Mouse (Mus musculus): ENCODE measurements around the gene Sat2. TPM values are rescaled to one million over a fixed set of nuclear protein-coding genes. Genes with fewer than 3 reads are reported as not detected.

Gene Sat2
- polyA plus RNA-seq, 1 experiment, result 3.8 TPM

- TF ChIP-seq FOSL1 (IDR thresholded peaks at IDR 0.05; ENCODE audit: insufficient read depth, low read length, poor library complexity, severe bottlenecking), result no peak
- TF ChIP-seq MYOG (IDR thresholded peaks at IDR 0.05; ENCODE audit: control insufficient read depth, extremely low read depth, insufficient read length), result no peak
- TF ChIP-seq MYOD1 (IDR thresholded peaks at IDR 0.05; ENCODE audit: control insufficient read depth, insufficient read length, low read depth), result no peak
- TF ChIP-seq USF1 (IDR thresholded peaks at IDR 0.05; ENCODE audit: low read depth), result no peak
- TF ChIP-seq MAX (IDR thresholded peaks at IDR 0.05), result no peak
- no peak for TF ChIP-seq CEBPB (IDR thresholded peaks at IDR 0.05; ENCODE audit: low read depth)
- no peak for TF ChIP-seq CTCF (IDR thresholded peaks at IDR 0.05; ENCODE audit: control insufficient read depth, insufficient read depth, insufficient read length)
- H3K79me3 ChIP-seq (ENCODE audit: low read depth), result peaks cover 20% of the 10 kb centered on the region
- peaks cover 33% of the 10 kb centered on the region for H3K79me2 ChIP-seq (ENCODE audit: control insufficient read depth, insufficient read depth)
- peak overlapping the region; percentile 65 for H3ac ChIP-seq (ENCODE audit: control insufficient read depth, insufficient read length, low read depth)
- peak overlapping the region; percentile 43 for H3K4me3 ChIP-seq (ENCODE audit: insufficient read depth, poor library complexity, severe bottlenecking)
- no peaks in the 10 kb centered on the region for H3K27me3 ChIP-seq (ENCODE audit: control insufficient read depth, insufficient read depth, insufficient read length)
- peaks cover 48% of the 10 kb centered on the region for H3K36me3 ChIP-seq (ENCODE audit: control insufficient read depth, insufficient read depth)
Observed at GRCm38 (mm10) chr11:69662967-69663671, 41.3 kb downstream of the Sat2 start.

DNA sequence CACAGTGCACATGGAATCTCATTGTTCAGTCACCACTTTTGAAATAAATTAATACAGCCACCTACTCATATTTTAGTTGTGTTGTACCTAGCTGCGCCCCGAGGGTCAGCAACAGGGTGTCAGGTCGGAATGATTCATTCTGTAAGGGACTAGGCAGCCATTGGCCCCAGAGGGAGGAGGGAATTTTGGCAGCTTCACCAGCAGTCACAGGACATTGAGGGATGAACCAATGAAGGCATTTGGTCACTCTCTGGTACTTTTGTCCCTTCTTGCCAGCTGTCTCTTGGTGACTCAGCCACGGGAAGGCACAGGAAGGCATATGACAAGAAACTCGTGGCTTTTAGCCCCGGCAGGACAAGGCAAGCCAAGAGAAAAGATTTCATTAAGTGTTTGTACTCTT, 42.0 kb downstream of the Sat2 start:
- Histone ChIP-seq H3K27me3 (ENCODE audit: control insufficient read depth, insufficient read depth, insufficient read length) (no peaks in the 10 kb centered on the region), H3K79me2 (ENCODE audit: control insufficient read depth, insufficient read depth) (peaks cover 39% of the 10 kb centered on the region), H3ac (ENCODE audit: control insufficient read depth, insufficient read length, low read depth) (no peak overlapping the region), H3K36me3 (ENCODE audit: control insufficient read depth, insufficient read depth) (peaks cover 51% of the 10 kb centered on the region), H3K4me3 (ENCODE audit: insufficient read depth, poor library complexity, severe bottlenecking) (no peak overlapping the region), H3K79me3 (ENCODE audit: low read depth) (peaks cover 26% of the 10 kb centered on the region)
- TF ChIP-seq MYOD1 (IDR thresholded peaks at IDR 0.05; ENCODE audit: control insufficient read depth, insufficient read length, low read depth) (no peak), CEBPB (IDR thresholded peaks at IDR 0.05; ENCODE audit: low read depth) (no peak), CTCF (IDR thresholded peaks at IDR 0.05; ENCODE audit: control insufficient read depth, insufficient read depth, insufficient read length) (no peak), USF1 (IDR thresholded peaks at IDR 0.05; ENCODE audit: low read depth) (no peak), MYOG (IDR thresholded peaks at IDR 0.05; ENCODE audit: control insufficient read depth, extremely low read depth, insufficient read length) (no peak), FOSL1 (IDR thresholded peaks at IDR 0.05; ENCODE audit: insufficient read depth, low read length, poor library complexity, severe bottlenecking) (no peak), MAX (IDR thresholded peaks at IDR 0.05) (no peak)

GRCm38 (mm10) chr11:69664841-69665240, 43.0 kb downstream of the Sat2 start:
- H3K36me3 ChIP-seq (ENCODE audit: control insufficient read depth, insufficient read depth), result peaks cover 56% of the 10 kb centered on the region
- H3K4me3 ChIP-seq (ENCODE audit: insufficient read depth, poor library complexity, severe bottlenecking), result no peak overlapping the region
- H3ac ChIP-seq (ENCODE audit: control insufficient read depth, insufficient read length, low read depth), result no peak overlapping the region
- H3K27me3 ChIP-seq (ENCODE audit: control insufficient read depth, insufficient read depth, insufficient read length), result no peaks in the 10 kb centered on the region
- H3K79me3 ChIP-seq (ENCODE audit: low read depth), result peaks cover 36% of the 10 kb centered on the region
- TF ChIP-seq MAX (IDR thresholded peaks at IDR 0.05) (no peak), MYOG (IDR thresholded peaks at IDR 0.05; ENCODE audit: control insufficient read depth, extremely low read depth, insufficient read length) (no peak), CEBPB (IDR thresholded peaks at IDR 0.05; ENCODE audit: low read depth) (no peak), CTCF (IDR thresholded peaks at IDR 0.05; ENCODE audit: control insufficient read depth, insufficient read depth, insufficient read length) (no peak), USF1 (IDR thresholded peaks at IDR 0.05; ENCODE audit: low read depth) (no peak), MYOD1 (IDR thresholded peaks at IDR 0.05; ENCODE audit: control insufficient read depth, insufficient read length, low read depth) (no peak), FOSL1 (IDR thresholded peaks at IDR 0.05; ENCODE audit: insufficient read depth, low read length, poor library complexity, severe bottlenecking) (no peak)
- H3K79me2 ChIP-seq (ENCODE audit: control insufficient read depth, insufficient read depth), result peaks cover 47% of the 10 kb centered on the region

GRCm38 (mm10) chr11:69665457-69665960, 43.7 kb downstream of the Sat2 start:
- peaks cover 56% of the 10 kb centered on the region for H3K36me3 ChIP-seq (ENCODE audit: control insufficient read depth, insufficient read depth)
- peaks cover 47% of the 10 kb centered on the region for H3K79me2 ChIP-seq (ENCODE audit: control insufficient read depth, insufficient read depth)
- no peak overlapping the region for H3K4me3 ChIP-seq (ENCODE audit: insufficient read depth, poor library complexity, severe bottlenecking)
- peaks cover 40% of the 10 kb centered on the region for H3K79me3 ChIP-seq (ENCODE audit: low read depth)
- TF ChIP-seq USF1 (IDR thresholded peaks at IDR 0.05; ENCODE audit: low read depth), result no peak
- TF ChIP-seq CTCF (IDR thresholded peaks at IDR 0.05; ENCODE audit: control insufficient read depth, insufficient read depth, insufficient read length), result no peak
- no peak for TF ChIP-seq CEBPB (IDR thresholded peaks at IDR 0.05; ENCODE audit: low read depth)
- no peak overlapping the region for H3ac ChIP-seq (ENCODE audit: control insufficient read depth, insufficient read length, low read depth)
- H3K27me3 ChIP-seq (ENCODE audit: control insufficient read depth, insufficient read depth, insufficient read length), result no peaks in the 10 kb centered on the region

DNA sequence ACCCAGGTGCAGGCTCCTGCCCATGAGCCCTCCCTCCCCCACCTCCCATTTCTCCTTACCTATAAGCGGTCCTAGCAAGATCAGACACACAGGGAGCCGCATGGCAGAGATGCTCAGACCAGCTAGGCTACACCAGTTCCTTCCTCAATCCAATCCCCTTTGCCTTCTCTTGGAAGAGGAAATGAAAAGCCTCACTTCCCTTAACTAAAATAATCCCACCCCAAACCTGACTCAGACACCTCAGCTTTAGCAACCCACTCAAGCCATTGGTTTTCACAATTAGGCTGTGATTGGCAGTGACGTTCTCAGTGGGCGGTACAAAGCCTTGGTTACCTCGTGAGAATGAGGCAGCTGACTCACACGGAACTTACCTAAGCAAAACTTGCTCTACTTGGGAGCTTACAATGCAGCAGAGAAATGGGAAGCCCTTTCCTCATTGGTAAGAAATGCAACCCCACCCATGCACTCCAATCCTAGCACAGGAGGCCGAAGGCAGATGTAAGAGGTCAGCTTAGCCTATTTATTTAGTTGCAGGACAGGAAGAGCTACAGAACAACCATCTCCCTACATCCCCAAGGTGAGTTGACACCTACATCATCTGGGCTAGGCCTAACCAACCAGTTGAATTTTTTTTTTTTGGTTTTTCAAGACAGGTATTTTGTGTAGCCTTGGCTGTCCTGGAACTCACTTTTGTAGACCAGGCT, 44.3 kb downstream of the Sat2 start, which contains the start of gene Cd68:
TSS of gene Cd68 (minus strand) at position 193 of the 704 bp plus-strand sequence.
- no peak within 1 kb of the TSS for H3K4me3 ChIP-seq (ENCODE audit: insufficient read depth, poor library complexity, severe bottlenecking)
- no peak within 1 kb of the TSS for H3ac ChIP-seq (ENCODE audit: control insufficient read depth, insufficient read length, low read depth)
- H3K79me2 ChIP-seq (ENCODE audit: control insufficient read depth, insufficient read depth), result peaks cover 47% of the 10 kb centered on the region
- H3K36me3 ChIP-seq (ENCODE audit: control insufficient read depth, insufficient read depth), result peaks cover 62% of the 10 kb centered on the region
- H3K27me3 ChIP-seq (ENCODE audit: control insufficient read depth, insufficient read depth, insufficient read length), result no peaks in the 10 kb centered on the region
- peaks cover 41% of the 10 kb centered on the region for H3K79me3 ChIP-seq (ENCODE audit: low read depth)
- TF ChIP-seq MAX (IDR thresholded peaks at IDR 0.05) (peak; percentile 12), MYOD1 (IDR thresholded peaks at IDR 0.05; ENCODE audit: control insufficient read depth, insufficient read length, low read depth) (no peak), USF1 (IDR thresholded peaks at IDR 0.05; ENCODE audit: low read depth) (no peak), FOSL1 (IDR thresholded peaks at IDR 0.05; ENCODE audit: insufficient read depth, low read length, poor library complexity, severe bottlenecking) (no peak)
